Mouse (Mus musculus) liver, embryonic 15.5 days (tissue): ENCODE measurements around the gene Gm15080. TPM values are rescaled to one million over a fixed set of nuclear protein-coding genes. Genes with fewer than 3 reads are reported as not detected.
"Not testable (repeated sequence)": the region's sequence is repeated elsewhere in the genome, so short reads cannot be mapped to it uniquely, and the experiment has no call there.

ENCODE experiments used
- ATAC-seq: fragments of 200-750 bp; cut with Nextera tagmentation; 2 replicates; pipeline ENCODE4 v1.8.0; 2017; ENCODE audit warnings: moderate number of reproducible peaks, mild to moderate bottlenecking, moderate library complexity; ENCODE audit not compliant: insufficient read depth
- H3K27ac ChIP-seq: fragments of 300-500 bp; sonication (generic); replicated peaks from 2 replicates; pipeline ENCODE4 v1.5.1; 2015; ENCODE audit warnings: mild to moderate bottlenecking, inconsistent platforms
- H3K27me3 ChIP-seq: fragments of 300-500 bp; sonication (generic); 2 replicates; pipeline ENCODE4 v1.6.1; 2015; ENCODE audit warnings: mild to moderate bottlenecking, inconsistent platforms
- H3K36me3 ChIP-seq: fragments of 300-500 bp; sonication (generic); replicated peaks from 2 replicates; pipeline ENCODE4 v1.6.1; 2015; ENCODE audit warnings: moderate library complexity, mild to moderate bottlenecking, inconsistent platforms
- H3K4me1 ChIP-seq: fragments of 300-500 bp; sonication (generic); replicated peaks from 2 replicates; pipeline ENCODE4 v1.6.1; 2015; ENCODE audit warnings: inconsistent platforms
- H3K4me2 ChIP-seq: fragments of 300-500 bp; sonication (generic); 2 replicates; pipeline ENCODE4 v1.6.1; 2015; ENCODE audit warnings: moderate library complexity, mild to moderate bottlenecking, inconsistent platforms
- H3K4me3 ChIP-seq: fragments of 300-500 bp; sonication (generic); replicated peaks from 2 replicates; pipeline ENCODE4 v1.5.1; 2015; ENCODE audit warnings: mild to moderate bottlenecking, inconsistent platforms
- H3K9ac ChIP-seq: fragments of 300-500 bp; sonication (generic); 2 replicates; pipeline ENCODE4 v1.6.1; 2015; ENCODE audit warnings: moderate library complexity, mild to moderate bottlenecking, inconsistent platforms
- H3K9me3 ChIP-seq: fragments of 300-500 bp; sonication (generic); replicated peaks from 2 replicates; pipeline ENCODE4 v1.6.1; 2016; ENCODE audit warnings: inconsistent platforms
- WGBS: fragments of 180-500 bp; shearing (Covaris S2); methylation state at CpG from one replicate; pipeline ENCODE4 v1.1.7; 2015; ENCODE audit warnings: mixed read lengths; ENCODE audit not compliant: insufficient replicate concordance; 5-methylcytosine and 5-hydroxymethylcytosine counted together
- polyA plus RNA-seq: library from polyadenylated mRNA; unstranded; fragments of >200 nt; fragmentation: Nextera tagmentation; extraction: Ambion mirVana; gene quantifications from 2 replicates; pipeline ENCODE4 v1.2.1, GENCODE M21; 2015

Gene Gm15080
- not detected in 2 replicates for polyA plus RNA-seq

DNA sequence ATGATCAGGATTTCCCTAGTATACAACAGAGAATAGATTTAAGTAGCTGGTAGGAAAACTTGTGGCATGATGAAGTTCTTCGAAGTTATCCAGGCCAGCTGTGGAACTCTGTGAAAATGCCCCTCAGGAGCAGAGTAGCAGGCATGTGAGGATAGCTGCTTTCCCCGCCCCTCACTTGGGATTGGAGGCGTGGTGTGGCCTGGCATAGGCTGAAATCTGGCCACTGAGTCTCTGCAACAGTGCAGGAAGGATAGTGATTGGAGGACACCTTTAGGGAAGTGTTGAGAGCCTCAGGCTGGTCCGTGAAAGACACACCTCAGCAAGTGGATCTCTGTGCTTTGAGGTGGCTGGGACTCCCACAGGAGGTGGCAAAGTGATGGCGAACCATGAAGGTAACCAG lies at the start of gene Gm15080:
TSS of gene Gm15080 (plus strand) at position 301 of the 400 bp plus-strand sequence.
- H3K9me3 ChIP-seq, H3K36me3 ChIP-seq, H3K27ac ChIP-seq, H3K27me3 ChIP-seq, H3K4me3 ChIP-seq, H3K4me1 ChIP-seq, ATAC-seq, H3K4me2 ChIP-seq, H3K9ac ChIP-seq: not testable (repeated sequence)
- 25% methylated on average over 1 of the region's 5 CpGs for WGBS

Other genes with a start within 250 kb of the Gm15080 start
- not detected in 2 replicates for gene Gm15128, start 227.0 kb upstream of the Gm15080 start, polyA plus RNA-seq
- not detected in 2 replicates for gene Gm15107, start 187.7 kb downstream of the Gm15080 start, polyA plus RNA-seq